Mouse (Mus musculus) olfactory bulb, adult 2 months (tissue): ENCODE measurements around the gene Cryba1.

Experiments
- CTCF ChIP-seq: fragments of 200-500 bp; IDR thresholded peaks from 2 replicates; pipeline ENCODE4 v1.5.1; 2012; ENCODE audit warnings: low read depth, mild to moderate bottlenecking, low read length, moderate library complexity; ENCODE audit not compliant: insufficient read depth
- POLR2A ChIP-seq: fragments of 200-500 bp; IDR thresholded peaks from 2 replicates; pipeline ENCODE4 v1.6.1; 2012; ENCODE audit warnings: mild to moderate bottlenecking, low read depth, low read length, moderate library complexity; ENCODE audit not compliant: insufficient read depth

GRCm38 (mm10) chr11:77770346-77770745, 45.3 kb upstream of the Cryba1 start:
- TF ChIP-seq POLR2A (no peak), CTCF (no peak)
